Mouse (Mus musculus): Measurements from ENCODE around the gene Ehd1. TPM values are rescaled to one million over a fixed set of nuclear protein-coding genes. Genes with fewer than 3 reads are reported as not detected.
A peak's percentile ranks its signal among the peaks of the same experiment; 100 is the strongest.

Ehd1 gene
- polyA plus RNA-seq, 1 experiment from 2014 or later: 63.8 TPM

DNA sequence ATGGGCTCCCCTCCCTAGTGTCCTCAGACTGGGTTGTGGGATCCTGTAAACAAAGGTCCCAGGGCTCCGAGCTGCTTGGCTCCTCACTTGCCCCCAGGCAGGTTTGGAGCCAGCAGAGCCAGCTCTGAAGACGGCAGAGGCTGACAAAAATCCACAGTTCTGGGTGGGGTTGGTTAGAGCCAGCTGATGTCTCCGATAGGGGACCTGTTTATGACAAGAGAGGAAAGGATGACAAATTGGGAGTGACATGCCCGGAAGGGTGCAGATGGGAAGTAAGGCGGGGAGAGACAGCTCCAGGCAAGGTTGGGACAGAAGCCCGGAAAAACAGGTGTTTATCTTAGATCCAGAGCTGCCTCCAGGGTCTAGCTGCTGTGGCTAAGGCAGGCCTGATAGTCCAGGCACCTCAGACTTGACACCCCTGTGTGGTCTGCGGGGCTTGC lies 23.9 kb downstream of the Ehd1 start:
- Histone ChIP-seq H3K9ac (ENCODE audit: low read length) (no peak overlapping the region), H3K9me3 (ENCODE audit: control insufficient read depth, low read length) (no peaks in the 10 kb centered on the region)
- 35% methylated on average over 7 of the region's 7 CpGs for WGBS

DNA sequence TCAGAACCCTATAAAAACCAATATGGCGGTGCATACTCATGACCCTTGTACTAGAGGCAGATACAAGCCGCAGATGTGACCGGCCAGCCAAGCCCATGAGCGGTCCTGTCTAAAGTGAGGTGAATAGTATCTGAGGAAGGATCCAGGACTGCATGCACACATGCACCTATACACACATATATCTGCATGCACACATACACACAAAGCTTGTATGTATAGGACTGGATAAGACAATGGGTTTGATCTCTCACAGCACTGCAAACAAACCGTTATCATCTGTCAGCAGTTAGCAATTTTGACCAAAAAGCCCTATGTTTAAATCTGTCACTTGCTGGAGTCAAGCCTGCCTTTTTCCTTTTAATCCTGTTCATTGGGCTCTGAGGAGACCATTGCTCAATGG lies 25.6 kb downstream of the Ehd1 start:
- no peak overlapping the region for H3K27ac ChIP-seq (replicated peaks)
- no peak overlapping the region for H3K4me3 ChIP-seq (ENCODE audit: low read depth, low read length)
- H3K36me3 ChIP-seq (ENCODE audit: control insufficient read depth, insufficient read depth, low read length): peaks cover 13% of the 10 kb centered on the region
- no peak overlapping the region for H3K4me2 ChIP-seq (replicated peaks; ENCODE audit: low read depth)
- TF ChIP-seq CTCF (IDR thresholded peaks at IDR 0.05; ENCODE audit: low read depth): no peak
- TF ChIP-seq EP300 (optimal IDR thresholded peaks at IDR 0.05): no peak
- 87% methylated on average over 5 of the region's 5 CpGs for WGBS
- no peak for ATAC-seq (ENCODE audit: low FRiP score, low TSS enrichment)
- H3K4me1 ChIP-seq (replicated peaks; ENCODE audit: control insufficient read depth, insufficient read depth): no peaks in the 10 kb centered on the region
- no peaks in the 10 kb centered on the region for H3K9me3 ChIP-seq (ENCODE audit: control insufficient read depth, low read length)
- DNase-seq (ENCODE audit: low spot score): no peak
- no peak overlapping the region for H3K9ac ChIP-seq (ENCODE audit: low read length)
- H3K27me3 ChIP-seq (ENCODE audit: control insufficient read depth, insufficient read depth, low read length): no peaks in the 10 kb centered on the region

More for the DNA sequence above, 23.9 kb downstream of the Ehd1 start:
- no peak overlapping the region for H3K4me3 ChIP-seq (ENCODE audit: low read depth, low read length)
- ATAC-seq (ENCODE audit: low FRiP score, low TSS enrichment) (no peak), DNase-seq (ENCODE audit: low spot score) (no peak)
- 0 out of 2 replicates have a peak overlapping the region, but pooled peaks have one; percentile 24 for H3K27ac ChIP-seq (replicated peaks)
- no peak for TF ChIP-seq EP300 (optimal IDR thresholded peaks at IDR 0.05)
- no peak for TF ChIP-seq CTCF (IDR thresholded peaks at IDR 0.05; ENCODE audit: low read depth)
- no peak overlapping the region for H3K4me2 ChIP-seq (replicated peaks; ENCODE audit: low read depth)
- no peaks in the 10 kb centered on the region for H3K27me3 ChIP-seq (ENCODE audit: control insufficient read depth, insufficient read depth, low read length)
- peaks cover 22% of the 10 kb centered on the region for H3K36me3 ChIP-seq (ENCODE audit: control insufficient read depth, insufficient read depth, low read length)
- H3K4me1 ChIP-seq (replicated peaks; ENCODE audit: control insufficient read depth, insufficient read depth): no peaks in the 10 kb centered on the region

DNA sequence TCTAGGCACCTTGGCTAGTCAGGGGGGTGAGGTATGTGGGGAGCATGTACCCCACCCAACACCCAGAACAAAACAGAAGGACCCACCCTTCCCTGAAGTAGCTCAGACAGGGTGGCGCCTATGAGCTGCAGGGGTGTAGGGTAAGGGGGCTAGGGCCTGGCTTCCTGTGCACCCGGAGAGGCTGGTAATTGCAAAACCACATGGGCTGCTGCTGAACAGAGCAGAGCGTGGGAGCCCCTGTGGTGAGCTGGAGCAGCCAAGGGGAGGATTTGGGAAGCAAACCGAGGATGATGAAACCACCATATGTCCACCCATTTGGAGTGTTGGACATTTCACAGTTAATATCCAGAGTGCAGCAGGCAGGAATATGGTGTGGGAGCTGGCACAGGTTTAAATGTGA lies 26.0 kb downstream of the Ehd1 start:
- H3K4me2 ChIP-seq (replicated peaks; ENCODE audit: low read depth): no peak overlapping the region
- 37% methylated on average over 4 of the region's 4 CpGs for WGBS
- ATAC-seq (ENCODE audit: low FRiP score, low TSS enrichment) (no peak), DNase-seq (ENCODE audit: low spot score) (no peak)
- H3K4me1 ChIP-seq (replicated peaks; ENCODE audit: control insufficient read depth, insufficient read depth): no peaks in the 10 kb centered on the region
- TF ChIP-seq CTCF (IDR thresholded peaks at IDR 0.05; ENCODE audit: low read depth) (no peak), EP300 (optimal IDR thresholded peaks at IDR 0.05) (no peak)
- peaks cover 13% of the 10 kb centered on the region for H3K36me3 ChIP-seq (ENCODE audit: control insufficient read depth, insufficient read depth, low read length)
- H3K27me3 ChIP-seq (ENCODE audit: control insufficient read depth, insufficient read depth, low read length): no peaks in the 10 kb centered on the region
- H3K9me3 ChIP-seq (ENCODE audit: control insufficient read depth, low read length): no peaks in the 10 kb centered on the region
- no peak overlapping the region for H3K4me3 ChIP-seq (ENCODE audit: low read depth, low read length)
- no peak overlapping the region for H3K27ac ChIP-seq (replicated peaks)
- no peak overlapping the region for H3K9ac ChIP-seq (ENCODE audit: low read length)

DNA sequence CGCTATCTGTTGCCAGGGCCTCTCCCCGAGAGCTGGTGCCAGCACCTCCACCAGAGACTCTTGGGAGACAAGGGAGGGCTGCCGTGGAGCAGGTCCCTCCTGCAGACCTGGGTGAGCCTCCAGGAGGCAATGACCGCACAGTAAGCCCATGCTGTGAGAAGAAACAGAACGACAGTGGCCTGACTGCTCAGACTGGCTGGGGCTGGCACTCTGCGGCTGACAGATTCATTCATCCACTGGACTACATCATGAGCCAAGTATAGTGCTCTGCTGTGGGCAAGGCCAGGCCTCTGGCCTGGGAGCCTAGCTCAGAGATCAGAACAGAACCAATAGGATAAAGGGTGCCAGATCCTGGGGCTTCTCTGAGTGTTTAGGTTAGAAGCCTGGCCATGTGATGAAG lies 27.3 kb downstream of the Ehd1 start:
- Histone ChIP-seq H3K4me2 (replicated peaks; ENCODE audit: low read depth) (no peak overlapping the region), H3K9me3 (ENCODE audit: control insufficient read depth, low read length) (no peaks in the 10 kb centered on the region), H3K27ac (replicated peaks) (no peak overlapping the region), H3K27me3 (ENCODE audit: control insufficient read depth, insufficient read depth, low read length) (no peaks in the 10 kb centered on the region), H3K4me1 (replicated peaks; ENCODE audit: control insufficient read depth, insufficient read depth) (no peaks in the 10 kb centered on the region), H3K9ac (ENCODE audit: low read length) (0 out of 2 replicates have a peak overlapping the region, but pooled peaks have one; percentile 9), H3K36me3 (ENCODE audit: control insufficient read depth, insufficient read depth, low read length) (0 out of 2 replicates have a peak, but pooled peaks cover 2% of the 10 kb centered on the region), H3K4me3 (ENCODE audit: low read depth, low read length) (no peak overlapping the region)
- WGBS: 77% methylated on average over 6 of the region's 6 CpGs
- no peak for ATAC-seq (ENCODE audit: low FRiP score, low TSS enrichment)
- TF ChIP-seq CTCF (IDR thresholded peaks at IDR 0.05; ENCODE audit: low read depth): no peak
- TF ChIP-seq EP300 (optimal IDR thresholded peaks at IDR 0.05): no peak
- DNase-seq (ENCODE audit: low spot score): no peak

DNA sequence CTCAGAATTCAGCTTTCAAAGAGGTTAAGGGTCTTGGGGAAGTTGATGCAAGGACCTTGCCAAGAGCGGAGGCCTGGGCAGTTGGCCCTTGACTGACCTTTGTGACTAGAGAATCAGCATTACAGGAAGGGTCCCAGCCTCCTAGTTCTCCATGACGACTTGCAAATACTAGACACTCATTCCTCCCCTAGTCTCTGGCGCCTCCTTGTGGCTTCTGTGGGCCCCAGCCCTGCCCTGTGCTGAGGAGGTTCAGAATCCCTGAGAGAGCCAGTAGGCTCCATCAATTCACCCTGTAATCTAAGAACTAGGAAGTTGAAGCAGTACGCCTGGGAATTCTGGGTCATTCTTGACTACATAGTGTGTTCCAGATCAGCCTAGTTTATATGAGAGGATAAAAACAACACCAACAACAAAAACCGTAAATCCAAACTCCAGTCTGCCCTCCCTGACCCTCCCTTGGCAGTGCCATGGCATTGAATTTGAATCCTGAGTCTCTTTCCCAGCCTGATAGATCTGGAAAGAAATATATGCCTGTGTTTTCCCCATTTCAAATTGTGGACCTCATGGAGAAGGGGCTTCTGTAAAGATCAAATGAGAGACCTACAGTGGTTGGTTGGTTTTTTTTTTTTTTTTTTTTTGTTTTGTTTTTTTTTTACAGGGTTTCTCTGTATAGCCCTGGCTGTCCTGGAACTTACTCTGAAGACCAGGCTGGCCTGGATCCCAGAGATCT lies 28.4 kb downstream of the Ehd1 start:
- WGBS: 19% methylated on average over 5 of the region's 5 CpGs
- Histone ChIP-seq H3K4me1 (replicated peaks; ENCODE audit: control insufficient read depth, insufficient read depth) (no peaks in the 10 kb centered on the region), H3K9me3 (ENCODE audit: control insufficient read depth, low read length) (no peaks in the 10 kb centered on the region), H3K36me3 (ENCODE audit: control insufficient read depth, insufficient read depth, low read length) (no peaks in the 10 kb centered on the region), H3K4me3 (ENCODE audit: low read depth, low read length) (no peak overlapping the region), H3K27me3 (ENCODE audit: control insufficient read depth, insufficient read depth, low read length) (no peaks in the 10 kb centered on the region), H3K4me2 (replicated peaks; ENCODE audit: low read depth) (no peak overlapping the region), H3K9ac (ENCODE audit: low read length) (no peak overlapping the region), H3K27ac (replicated peaks) (peak overlapping the region; percentile 36)
- peak; percentile 53 for ATAC-seq (ENCODE audit: low FRiP score, low TSS enrichment)
- peak; percentile 99 for TF ChIP-seq CTCF (IDR thresholded peaks at IDR 0.05; ENCODE audit: low read depth)
- no peak for TF ChIP-seq EP300 (optimal IDR thresholded peaks at IDR 0.05)
- DNase-seq (ENCODE audit: low spot score): peak; percentile 95

DNA sequence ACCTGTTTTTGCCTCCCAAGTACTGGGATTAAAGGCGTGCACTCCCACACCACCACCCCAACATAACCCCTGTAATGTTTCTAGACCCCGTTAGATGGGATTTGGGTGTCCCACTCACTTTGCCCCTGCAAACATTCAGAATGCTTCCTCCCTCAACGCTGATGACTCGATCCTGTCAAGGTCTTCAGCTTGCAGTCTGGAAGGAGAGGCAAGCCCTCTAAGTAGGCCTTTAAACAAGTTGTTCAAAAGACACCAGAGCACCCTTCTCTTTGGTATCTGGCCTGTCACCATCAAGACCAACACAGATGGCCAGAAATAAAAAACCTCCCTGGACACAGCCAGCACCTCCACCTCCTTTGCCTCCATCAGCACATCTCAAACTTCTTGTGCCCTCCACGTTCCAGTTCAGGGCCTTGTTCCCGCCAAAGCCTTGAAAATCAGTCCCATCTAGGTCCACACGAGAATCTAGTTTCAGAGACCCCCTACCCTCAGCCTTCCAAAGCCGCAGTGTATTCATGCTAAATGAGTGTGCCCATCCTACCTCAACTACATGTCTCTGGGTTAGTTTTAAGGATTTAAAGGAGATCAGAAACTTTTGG lies 29.1 kb downstream of the Ehd1 start:
- H3K27me3 ChIP-seq (ENCODE audit: control insufficient read depth, insufficient read depth, low read length): no peaks in the 10 kb centered on the region
- H3K4me1 ChIP-seq (replicated peaks; ENCODE audit: control insufficient read depth, insufficient read depth): no peaks in the 10 kb centered on the region
- ATAC-seq (ENCODE audit: low FRiP score, low TSS enrichment) (no peak), DNase-seq (ENCODE audit: low spot score) (no peak)
- H3K4me3 ChIP-seq (ENCODE audit: low read depth, low read length): peak overlapping the region; percentile 62
- 50% methylated on average over 8 of the region's 8 CpGs for WGBS
- H3K9ac ChIP-seq (ENCODE audit: low read length): peak overlapping the region; percentile 80
- no peaks in the 10 kb centered on the region for H3K9me3 ChIP-seq (ENCODE audit: control insufficient read depth, low read length)
- H3K27ac ChIP-seq (replicated peaks): peak overlapping the region; percentile 86
- no peak for TF ChIP-seq EP300 (optimal IDR thresholded peaks at IDR 0.05)
- no peak for TF ChIP-seq CTCF (IDR thresholded peaks at IDR 0.05; ENCODE audit: low read depth)
- H3K4me2 ChIP-seq (replicated peaks; ENCODE audit: low read depth): peak overlapping the region; percentile 53
- H3K36me3 ChIP-seq (ENCODE audit: control insufficient read depth, insufficient read depth, low read length): peaks cover 4% of the 10 kb centered on the region; the same call in 1 of the 2 replicates
